Mouse (Mus musculus) T-helper 2 cell (primary cell): ENCODE measurements at regions not wholly inside any gene's neighbourhood (a gene's known extent, or its start where the extent isn't known, plus 50 kb on each side); places are given as distances from the start of the nearest gene placed in this dataset.

ENCODE experiments used
- in situ Hi-C: fragments of 300-600 bp; cut with MboI, MseI; formaldehyde crosslinking; loops from one replicate; pipeline ENCODE4 v1.15.1; 2025; ENCODE audit warnings: high pct_unique_total_duplicates

DNA sequence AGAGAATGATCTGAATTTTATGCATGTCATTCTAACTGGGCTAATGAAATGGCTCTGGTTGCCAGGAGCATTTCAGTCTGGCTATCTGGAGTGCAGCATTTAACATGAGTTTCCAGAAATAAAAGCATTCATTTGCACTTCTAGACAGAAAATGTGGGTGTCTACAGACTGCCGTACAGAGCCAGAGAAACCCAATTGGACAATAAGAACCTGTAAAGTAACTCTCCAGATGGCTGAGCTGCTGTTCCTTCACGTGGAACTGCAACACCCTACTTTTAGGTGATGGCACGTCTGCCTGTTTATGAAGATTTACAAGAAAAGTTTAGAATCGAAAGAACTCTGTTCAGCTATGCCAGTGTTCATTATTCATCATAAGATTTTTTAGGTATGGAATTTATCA is 446.0 kb upstream of the Slitrk1 start:
- in situ Hi-C loops = loop anchor here (10.0 kb wide), 1 partner anchor 555 kb away; no protein-coding TSS in a partner anchor
